Mouse (Mus musculus): ENCODE data around the gene Slc16a12.

DNA sequence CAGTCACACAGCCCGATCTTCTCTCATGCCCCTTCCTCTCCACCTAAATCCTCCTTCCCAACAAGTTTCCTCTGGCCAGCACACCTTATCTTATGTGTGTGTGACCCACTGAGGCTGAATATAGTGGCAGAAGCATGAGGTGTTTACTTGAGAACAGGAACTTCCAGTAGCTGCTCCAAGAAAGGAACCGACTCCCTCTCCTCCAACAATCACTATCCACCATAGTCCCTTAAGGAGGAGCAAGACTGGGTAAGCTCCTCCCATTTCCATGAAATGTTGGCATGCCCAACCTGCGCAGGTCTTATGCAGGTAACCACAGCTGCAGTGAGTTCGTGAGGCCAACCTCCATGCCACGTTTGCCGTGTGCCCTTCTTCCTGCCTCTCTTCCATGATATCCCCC, 23.7 kb upstream of the Slc16a12 start:
- TF ChIP-seq CTCF (IDR thresholded peaks at IDR 0.05; ENCODE audit: control insufficient read depth, insufficient read depth, insufficient read length) = no peak
- no peak for TF ChIP-seq USF1 (IDR thresholded peaks at IDR 0.05; ENCODE audit: low read depth)

Measured in C2C12 (cell line).